Mouse (Mus musculus) embryonic facial prominence, embryonic 14.5 days (tissue): ENCODE measurements around the gene C330021F23Rik. TPM values are rescaled to one million over a fixed set of nuclear protein-coding genes. Genes with fewer than 3 reads are reported as not detected.

Experiments
- ATAC-seq: fragments of 200-750 bp; cut with Nextera tagmentation; 2 replicates; pipeline ENCODE4 v1.8.0; 2017; ENCODE audit warnings: low read depth, moderate number of reproducible peaks, moderate TSS enrichment
- DNase-seq: peaks from one replicate; pipeline ENCODE4 v3.0.0-alpha.2; 2015; ENCODE audit warnings: low spot score
- H3K27ac ChIP-seq: fragments of 300-500 bp; sonication (generic); replicated peaks from 2 replicates; pipeline ENCODE4 v1.5.1; 2014; ENCODE audit warnings: low read depth, mild to moderate bottlenecking, low read length, moderate library complexity
- H3K27me3 ChIP-seq: fragments of 300-500 bp; sonication (generic); replicated peaks from 2 replicates; pipeline ENCODE4 v1.6.1; 2014; ENCODE audit warnings: low read length; ENCODE audit not compliant: control insufficient read depth, insufficient read depth
- H3K36me3 ChIP-seq: fragments of 300-500 bp; sonication (generic); 2 replicates; pipeline ENCODE4 v1.6.1; 2014; ENCODE audit warnings: low read length, mixed read lengths; ENCODE audit not compliant: control insufficient read depth, insufficient read depth
- H3K4me1 ChIP-seq: fragments of 300-500 bp; sonication (generic); 2 replicates; pipeline ENCODE4 v1.6.1; 2014; ENCODE audit warnings: antibody characterized with exemption, low read length; ENCODE audit not compliant: control insufficient read depth, insufficient read depth
- H3K4me2 ChIP-seq: fragments of 300-500 bp; sonication (generic); 2 replicates; pipeline ENCODE4 v1.6.1; 2014; ENCODE audit warnings: low read depth, mild to moderate bottlenecking, low read length, moderate library complexity, mixed read lengths
- H3K4me3 ChIP-seq: fragments of 300-500 bp; sonication (generic); 2 replicates; pipeline ENCODE4 v1.5.1; 2014; ENCODE audit warnings: low read depth, mild to moderate bottlenecking, low read length
- H3K9ac ChIP-seq: fragments of 300-500 bp; sonication (generic); 2 replicates; pipeline ENCODE4 v1.6.1; 2014; ENCODE audit warnings: low read depth, mild to moderate bottlenecking, low read length, moderate library complexity, mixed read lengths
- H3K9me3 ChIP-seq: fragments of 300-500 bp; sonication (generic); 2 replicates; pipeline ENCODE4 v1.6.1; 2016; ENCODE audit warnings: low read length; ENCODE audit not compliant: control insufficient read depth
- whole genome bisulfite sequencing: fragments of 180-500 bp; shearing (Covaris S2); extraction: QIAGEN DNeasy Blood & Tissue Kit; methylation state at CpG from one replicate; pipeline ENCODE4 v1.1.7; 2014; 5-methylcytosine and 5-hydroxymethylcytosine counted together
- polyA plus RNA-seq: library from polyadenylated mRNA; unstranded; fragments of >200 nt; fragmentation: Nextera tagmentation; extraction: Ambion mirVana; gene quantifications from 2 replicates; pipeline ENCODE4 v1.2.1, GENCODE M21; 2014

C330021F23Rik gene
- polyA plus RNA-seq, 1 experiment from 2014 or later, result 0.47 TPM

- ATAC-seq, result peak; percentile 98
- under 1% methylated on average over 37 of the region's 37 CpGs for WGBS
- no peaks in the 10 kb centered on the region for H3K27me3 ChIP-seq
- peaks cover 6% of the 10 kb centered on the region for H3K4me1 ChIP-seq
- H3K4me2 ChIP-seq, result peak within 1 kb of the TSS; percentile 78
- H3K27ac ChIP-seq, result no peak within 1 kb of the TSS
- H3K4me3 ChIP-seq, result peak within 1 kb of the TSS; percentile 85
- H3K36me3 ChIP-seq, result peaks cover 19% of the 10 kb centered on the region
- peak; percentile 99 for DNase-seq
- peak within 1 kb of the TSS; percentile 83 for H3K9ac ChIP-seq
- H3K9me3 ChIP-seq, result no peaks in the 10 kb centered on the region
Measured at GRCm38 (mm10) chr8:3621199-3621970, 53.6 kb downstream of the C330021F23Rik start, which contains the start of the genes Xab2 and Pet100. Gene Xab2, minus strand, starts transcription at chr8:3621316. Gene Pet100, plus strand, starts transcription at chr8:3621548.

- no peak overlapping the region for H3K27ac ChIP-seq
- WGBS, result 70% methylated on average over 8 of the region's 8 CpGs
- H3K27me3 ChIP-seq, result no peaks in the 10 kb centered on the region
- peak overlapping the region; percentile 78 for H3K4me2 ChIP-seq
- peaks cover 13% of the 10 kb centered on the region for H3K36me3 ChIP-seq
- peaks cover 6% of the 10 kb centered on the region for H3K4me1 ChIP-seq
- H3K9ac ChIP-seq, result peak overlapping the region; percentile 75
- DNase-seq (no peak), ATAC-seq (no peak)
- H3K9me3 ChIP-seq, result no peaks in the 10 kb centered on the region
- H3K4me3 ChIP-seq, result peak overlapping the region; percentile 85
Measured at GRCm38 (mm10) chr8:3622119-3622518, 54.3 kb downstream of the C330021F23Rik start.

GRCm38 (mm10) chr8:3625445-3625844 lies 57.7 kb downstream of the C330021F23Rik start, which contains the start of gene Pcp2:
Gene Pcp2, minus strand, starts transcription at chr8:3625545.
- Histone ChIP-seq H3K9me3 (no peaks in the 10 kb centered on the region), H3K27me3 (no peaks in the 10 kb centered on the region; the same call in 1 of the 2 replicates), H3K27ac (no peak within 1 kb of the TSS), H3K4me2 (no peak within 1 kb of the TSS), H3K4me1 (peaks cover 6% of the 10 kb centered on the region), H3K36me3 (no peaks in the 10 kb centered on the region), H3K4me3 (no peak within 1 kb of the TSS), H3K9ac (no peak within 1 kb of the TSS; the same call in 1 of the 2 replicates)
- ATAC-seq (no peak), DNase-seq (no peak)
- 48% methylated on average over 1 of the region's 1 CpGs for WGBS

GRCm38 (mm10) chr8:3626971-3627370 lies 59.2 kb downstream of the C330021F23Rik start:
- peaks cover 12% of the 10 kb centered on the region for H3K4me1 ChIP-seq
- no peak overlapping the region for H3K9ac ChIP-seq
- H3K36me3 ChIP-seq, result no peaks in the 10 kb centered on the region
- H3K4me3 ChIP-seq, result no peak overlapping the region
- no peak for ATAC-seq
- DNase-seq, result no peak
- H3K27ac ChIP-seq, result no peak overlapping the region
- H3K4me2 ChIP-seq, result no peak overlapping the region
- H3K9me3 ChIP-seq, result no peaks in the 10 kb centered on the region
- H3K27me3 ChIP-seq, result no peaks in the 10 kb centered on the region; the same call in 1 of the 2 replicates
- 58% methylated on average over 5 of the region's 5 CpGs for WGBS

- Histone ChIP-seq H3K4me3 (no peak overlapping the region), H3K36me3 (no peaks in the 10 kb centered on the region), H3K27me3 (no peaks in the 10 kb centered on the region; the same call in 1 of the 2 replicates), H3K4me1 (peaks cover 8% of the 10 kb centered on the region; the same call in 1 of the 2 replicates), H3K9me3 (no peaks in the 10 kb centered on the region), H3K27ac (no peak overlapping the region), H3K9ac (no peak overlapping the region), H3K4me2 (no peak overlapping the region)
- ATAC-seq (no peak), DNase-seq (peak; percentile 22)
- WGBS, result 30% methylated on average over 5 of the region's 5 CpGs
Measured at GRCm38 (mm10) chr8:3628014-3628413, 60.2 kb downstream of the C330021F23Rik start.

GRCm38 (mm10) chr8:3630647-3631477 lies 63.1 kb downstream of the C330021F23Rik start, which contains the start of gene Stxbp2:
Gene Stxbp2, plus strand, starts transcription at chr8:3630955.
- Histone ChIP-seq H3K4me3 (peak within 1 kb of the TSS; percentile 48), H3K9ac (peak within 1 kb of the TSS; percentile 61), H3K4me2 (peak within 1 kb of the TSS; percentile 72), H3K9me3 (no peaks in the 10 kb centered on the region), H3K4me1 (peaks cover 8% of the 10 kb centered on the region; the same call in 1 of the 2 replicates), H3K27me3 (no peaks in the 10 kb centered on the region; the same call in 1 of the 2 replicates), H3K27ac (no peak within 1 kb of the TSS), H3K36me3 (no peaks in the 10 kb centered on the region)
- DNase-seq, result peak; percentile 78
- peak; percentile 88 for ATAC-seq
- WGBS, result 5% methylated on average over 40 of the region's 47 CpGs

- H3K4me3 ChIP-seq, result peak overlapping the region; percentile 48
- no peaks in the 10 kb centered on the region for H3K36me3 ChIP-seq
- no peak overlapping the region for H3K27ac ChIP-seq
- 20% methylated on average over 7 of the region's 8 CpGs for WGBS
- H3K9ac ChIP-seq, result peak overlapping the region; percentile 61
- no peak for DNase-seq
- no peaks in the 10 kb centered on the region; the same call in 1 of the 2 replicates for H3K27me3 ChIP-seq
- peaks cover 8% of the 10 kb centered on the region; the same call in 1 of the 2 replicates for H3K4me1 ChIP-seq
- ATAC-seq, result no peak
- H3K9me3 ChIP-seq, result no peaks in the 10 kb centered on the region
- peak overlapping the region; percentile 72 for H3K4me2 ChIP-seq
Measured at GRCm38 (mm10) chr8:3631478-3631875, 63.7 kb downstream of the C330021F23Rik start.
